Mouse (Mus musculus) heart, embryonic 14.5 days (tissue): Measurements from ENCODE around the gene Gtse1. TPM values are rescaled to one million over a fixed set of nuclear protein-coding genes. Genes with fewer than 3 reads are reported as not detected.
"Not testable (repeated sequence)": the region's sequence is repeated elsewhere in the genome, so short reads cannot be mapped to it uniquely, and the experiment has no call there.

Experiments
- ATAC-seq: fragments of 200-750 bp; cut with Nextera tagmentation; 2 replicates; pipeline ENCODE4 v1.8.0; 2017; ENCODE audit warnings: low read depth, moderate TSS enrichment; ENCODE audit not compliant: insufficient number of reproducible peaks, insufficient read depth, low FRiP score
- H3K27ac ChIP-seq, 2 experiments: fragments of 200-500 bp in 1 of 2; fragments of 300-500 bp in 1 of 2; sonication (generic) in 1 of 2; replicated peaks in 1 of 2; 2 replicates each; pipeline ENCODE4 v1.5.1; 2012 to 2014; ENCODE audit warnings: low read depth in 2 of 2, low read length in 2 of 2, control low read depth in 1 of 2, mild to moderate bottlenecking in 1 of 2, mixed read lengths in 1 of 2; ENCODE audit not compliant: control insufficient read depth in 1 of 2, insufficient read depth in 1 of 2
- H3K27me3 ChIP-seq: fragments of 300-500 bp; sonication (generic); 2 replicates; pipeline ENCODE4 v1.6.1; 2014; ENCODE audit warnings: mild to moderate bottlenecking, low read length, control low read depth; ENCODE audit not compliant: control insufficient read depth, insufficient read depth
- H3K36me3 ChIP-seq: fragments of 300-500 bp; sonication (generic); 2 replicates; pipeline ENCODE4 v1.6.1; 2014; ENCODE audit warnings: mild to moderate bottlenecking, control low read depth, low read length, mixed read lengths; ENCODE audit not compliant: control insufficient read depth, insufficient read depth
- H3K4me1 ChIP-seq, 2 experiments: fragments of 200-500 bp in 1 of 2; fragments of 300-500 bp in 1 of 2; sonication (generic) in 1 of 2; 2 replicates each; pipeline ENCODE4 v1.6.1; 2012 to 2014; ENCODE audit warnings: low read length in 2 of 2, control low read depth in 1 of 2, mixed read lengths in 1 of 2; ENCODE audit not compliant: control insufficient read depth in 2 of 2, insufficient read depth in 2 of 2
- H3K4me2 ChIP-seq: fragments of 300-500 bp; sonication (generic); 2 replicates; pipeline ENCODE4 v1.6.1; 2014; ENCODE audit warnings: mild to moderate bottlenecking, low read length
- H3K4me3 ChIP-seq, 2 experiments: fragments of 200-500 bp in 1 of 2; fragments of 300-500 bp in 1 of 2; sonication (generic) in 1 of 2; 2 replicates each; pipeline ENCODE4 v1.5.1; 2012 to 2014; ENCODE audit warnings: low read length in 2 of 2, mild to moderate bottlenecking in 2 of 2, control low read depth in 1 of 2, low read depth in 1 of 2, moderate library complexity in 1 of 2; ENCODE audit not compliant: control insufficient read depth in 1 of 2, insufficient read depth in 1 of 2
- H3K9ac ChIP-seq: fragments of 300-500 bp; sonication (generic); 2 replicates; pipeline ENCODE4 v1.6.1; 2014; ENCODE audit warnings: mild to moderate bottlenecking, low read length
- H3K9me3 ChIP-seq: fragments of 300-500 bp; sonication (generic); 2 replicates; pipeline ENCODE4 v1.6.1; 2016; ENCODE audit warnings: low read length, control low read depth; ENCODE audit not compliant: control insufficient read depth
- WGBS: fragments of 180-500 bp; shearing (Covaris S2); extraction: QIAGEN DNeasy Blood & Tissue Kit; methylation state at CpG from one replicate; pipeline ENCODE4 v1.1.7; 2014; 5-methylcytosine and 5-hydroxymethylcytosine counted together
- polyA plus RNA-seq: library from polyadenylated mRNA; unstranded; fragments of >200 nt; fragmentation: Nextera tagmentation; extraction: Ambion mirVana; gene quantifications from 2 replicates; pipeline ENCODE4 v1.2.1, GENCODE M21; 2014

The Gtse1 gene
- polyA plus RNA-seq, 1 experiment from 2014 or later: 21.8 TPM

DNA sequence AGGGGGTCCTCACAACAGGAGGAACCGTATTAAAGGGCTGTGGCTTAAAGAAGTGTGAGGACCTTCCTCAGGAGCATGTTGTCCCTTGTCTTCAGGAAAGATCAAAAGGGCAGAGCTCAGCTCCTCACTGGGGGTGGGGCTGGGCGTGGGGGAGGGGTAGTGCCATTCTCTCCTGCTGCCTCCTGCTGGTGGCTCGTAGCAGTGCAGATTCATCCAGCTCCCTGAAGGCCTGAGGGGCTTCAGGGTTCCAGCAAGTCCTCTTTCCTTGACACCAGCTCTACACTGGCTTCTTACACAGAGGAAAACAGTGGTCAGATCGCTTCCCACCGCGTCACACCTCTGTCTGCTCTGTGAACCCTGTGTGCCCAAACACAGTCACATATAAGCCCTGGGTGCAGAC lies 18.6 kb upstream of the Gtse1 start:
- WGBS: 16% methylated on average over 6 of the region's 6 CpGs
- H3K4me2 ChIP-seq: no peak overlapping the region
- H3K4me3 ChIP-seq: no peak overlapping the region
- no peaks in the 10 kb centered on the region for H3K9me3 ChIP-seq
- ATAC-seq: no peak
- no peaks in the 10 kb centered on the region for H3K36me3 ChIP-seq
- no peaks in the 10 kb centered on the region for H3K27me3 ChIP-seq
- H3K27ac ChIP-seq: no peak overlapping the region
- H3K4me1 ChIP-seq: no peaks in the 10 kb centered on the region
- H3K9ac ChIP-seq: no peak overlapping the region

DNA sequence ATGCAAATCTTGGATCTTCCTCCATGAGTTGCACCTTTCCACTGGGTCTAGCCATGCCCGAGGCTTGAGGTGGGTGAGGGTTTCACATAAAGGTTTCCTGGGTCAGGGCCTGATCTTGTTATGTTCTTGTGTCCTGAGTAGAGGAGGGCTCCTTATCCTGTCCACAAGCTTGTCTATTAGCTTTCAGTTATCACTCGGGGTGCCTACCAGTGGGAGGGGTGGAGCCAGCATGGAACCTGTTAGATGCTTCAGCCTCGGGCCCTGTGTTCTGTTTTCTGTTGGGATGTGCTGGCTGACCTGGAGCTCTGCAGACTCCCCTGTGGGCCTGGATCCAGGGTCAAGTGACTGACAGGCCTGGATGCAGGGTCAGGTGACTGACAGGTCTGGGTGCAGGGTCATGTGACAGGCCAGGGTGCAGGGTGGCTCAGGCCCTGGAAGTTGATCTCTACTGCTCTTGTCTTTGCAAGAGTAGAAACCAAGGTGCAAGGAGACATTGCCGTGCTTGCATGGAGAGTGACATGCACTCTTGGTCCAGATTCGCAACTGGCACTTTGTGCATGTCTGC lies 17.7 kb upstream of the Gtse1 start:
- Histone ChIP-seq H3K9ac (no peak overlapping the region), H3K27ac (no peak overlapping the region), H3K4me3 (no peak overlapping the region), H3K27me3 (no peaks in the 10 kb centered on the region), H3K4me1 (no peaks in the 10 kb centered on the region), H3K4me2 (no peak overlapping the region), H3K9me3 (no peaks in the 10 kb centered on the region), H3K36me3 (no peaks in the 10 kb centered on the region)
- WGBS: 56% methylated on average over 5 of the region's 5 CpGs
- no peak for ATAC-seq

DNA sequence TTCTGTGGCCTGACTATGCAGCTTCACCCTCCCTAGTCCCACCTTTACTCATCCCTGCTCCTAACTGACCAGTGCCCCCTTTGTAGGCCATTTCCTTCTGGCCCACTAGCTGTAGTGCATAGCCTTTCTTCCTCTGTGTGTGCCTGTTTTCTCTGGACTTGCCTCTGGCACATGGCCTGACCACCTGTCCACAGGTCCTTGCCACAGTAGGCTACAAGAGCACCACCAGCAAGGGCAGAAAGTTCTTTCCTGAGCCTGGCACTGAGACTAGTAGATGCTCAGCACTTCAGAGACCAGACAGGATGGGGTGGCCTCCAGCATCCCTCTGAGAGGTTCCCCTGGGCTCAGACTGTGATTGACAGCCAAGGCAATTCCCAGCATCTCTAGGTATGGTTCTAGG lies 14.5 kb upstream of the Gtse1 start:
- Histone ChIP-seq H3K27ac (no peak overlapping the region), H3K27me3 (no peaks in the 10 kb centered on the region), H3K9me3 (no peaks in the 10 kb centered on the region), H3K36me3 (no peaks in the 10 kb centered on the region), H3K4me2 (no peak overlapping the region), H3K4me1 (no peaks in the 10 kb centered on the region), H3K9ac (no peak overlapping the region), H3K4me3 (no peak overlapping the region)
- ATAC-seq: no peak

DNA sequence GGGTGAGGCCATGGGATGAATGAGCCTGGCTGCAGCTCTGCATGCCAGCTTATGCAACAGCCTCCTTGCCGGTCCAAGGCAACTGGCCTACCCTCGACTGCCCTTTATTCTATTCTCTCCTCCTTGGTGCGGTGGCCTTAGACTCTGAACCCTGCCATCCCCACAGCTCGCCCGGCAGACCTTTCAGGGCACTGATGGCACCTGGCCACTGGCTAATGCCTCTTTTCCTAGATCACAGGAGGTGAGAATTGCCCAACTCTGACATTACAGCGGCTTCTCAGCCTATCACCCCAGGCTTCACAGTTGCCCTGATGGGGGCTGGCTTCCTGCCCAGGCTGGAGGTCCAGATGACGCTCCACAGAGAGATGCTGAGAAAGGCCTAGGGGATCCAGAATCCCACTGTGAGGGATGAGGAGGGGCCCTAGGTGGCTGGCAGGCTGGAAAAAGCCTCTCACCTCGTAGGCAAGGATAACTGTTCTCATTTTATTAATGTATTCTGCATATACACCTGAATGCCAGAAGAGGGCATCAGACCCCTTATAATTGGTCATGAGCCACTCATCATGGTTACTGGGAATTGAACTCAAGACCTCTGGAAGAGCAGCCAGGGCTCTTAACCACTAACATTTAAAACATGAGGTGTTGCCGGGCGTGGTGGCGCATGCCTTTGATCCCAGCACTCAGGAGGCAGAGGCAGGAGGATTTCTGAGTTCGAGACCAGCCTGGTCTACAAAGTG lies 7.7 kb upstream of the Gtse1 start:
- Histone ChIP-seq H3K9me3 (no peaks in the 10 kb centered on the region), H3K9ac (no peak overlapping the region), H3K36me3 (no peaks in the 10 kb centered on the region), H3K27me3 (no peaks in the 10 kb centered on the region), H3K4me3 (no peak overlapping the region), H3K27ac (no peak overlapping the region), H3K4me2 (no peak overlapping the region), H3K4me1 (no peaks in the 10 kb centered on the region)
- no peak for ATAC-seq
- 73% methylated on average over 12 of the region's 12 CpGs for whole genome bisulfite sequencing

DNA sequence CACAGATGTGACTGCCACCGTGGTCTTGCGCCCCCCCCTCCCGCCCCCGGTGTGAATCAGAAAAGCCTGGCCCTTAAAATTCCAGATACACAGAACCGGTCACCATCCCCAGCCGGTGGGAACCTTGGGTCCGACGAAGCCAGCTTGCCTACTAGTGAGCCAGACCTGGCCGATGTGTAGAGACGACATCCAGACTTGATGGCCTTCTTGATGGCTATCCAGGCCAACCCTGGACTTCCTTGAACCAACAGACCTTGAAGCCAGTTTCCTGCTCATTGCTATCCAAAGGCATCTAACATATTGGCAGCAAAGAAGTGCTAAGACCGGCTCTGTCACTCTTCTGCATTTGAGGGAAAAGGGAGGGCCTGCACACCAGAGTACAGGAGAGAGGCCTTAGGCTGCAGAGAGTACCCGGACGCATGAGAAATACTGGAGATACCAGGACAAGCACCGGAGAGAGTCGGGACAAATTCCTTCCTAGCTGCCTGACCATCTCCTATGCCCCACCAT lies 510 bp upstream of the Gtse1 start:
- Histone ChIP-seq H3K27me3 (no peaks in the 10 kb centered on the region), H3K9me3 (no peaks in the 10 kb centered on the region), H3K4me3 (peak overlapping the region; percentile 64 to 75), H3K4me1 (peaks cover 4 to 19% of the 10 kb centered on the region in 2 experiments), H3K4me2 (peak overlapping the region; percentile 71), H3K9ac (peak overlapping the region; percentile 76), H3K36me3 (peaks cover 26% of the 10 kb centered on the region), H3K27ac (peak overlapping the region; percentile 38 to 49; a peak in 3 of 4 replicates)
- 12% methylated on average over 15 of the region's 15 CpGs for WGBS
- ATAC-seq: no peak

DNA sequence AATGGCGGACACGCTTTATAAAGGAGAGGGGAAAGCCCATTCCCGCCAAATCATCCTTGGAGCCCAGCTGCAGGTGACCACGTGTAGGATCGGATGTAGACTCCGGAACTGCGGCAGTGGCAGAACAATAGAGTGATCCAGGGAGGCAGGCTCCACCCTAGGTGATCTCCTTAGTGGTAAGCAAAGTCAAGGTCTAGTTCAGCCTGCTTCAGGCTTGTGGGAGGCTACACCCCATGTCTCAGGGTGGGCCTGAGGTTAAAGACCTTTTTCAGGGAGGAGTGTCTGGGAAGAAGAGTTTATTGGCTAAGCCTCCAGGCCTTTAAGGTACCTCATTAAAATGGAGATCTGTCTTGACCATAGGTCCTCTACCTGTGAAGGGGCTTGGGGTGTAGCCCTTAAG lies 6.4 kb downstream of the Gtse1 start:
- not testable (repeated sequence) for ATAC-seq, H3K27ac ChIP-seq, H3K4me2 ChIP-seq, H3K4me3 ChIP-seq, H3K4me1 ChIP-seq, H3K27me3 ChIP-seq, H3K9me3 ChIP-seq, H3K9ac ChIP-seq
- 91% methylated on average over 7 of the region's 7 CpGs for WGBS
- peaks cover 93% of the 10 kb centered on the region for H3K36me3 ChIP-seq

GRCm38 (mm10) chr15:85867696-85868095 lies 8.2 kb downstream of the Gtse1 start:
- WGBS: 50% methylated on average over 6 of the region's 6 CpGs
- Histone ChIP-seq H3K4me3 (no peak overlapping the region), H3K27ac (no peak overlapping the region), H3K9ac (no peak overlapping the region; the same call in 1 of the 2 replicates), H3K9me3 (no peaks in the 10 kb centered on the region), H3K36me3 (peaks cover 98% of the 10 kb centered on the region), H3K4me1 (no peaks in the 10 kb centered on the region), H3K27me3 (no peaks in the 10 kb centered on the region), H3K4me2 (no peak overlapping the region)
- no peak for ATAC-seq
